Mouse (Mus musculus) gastrocnemius, postnatal 10 days (tissue): ENCODE data around the gene Zfp385b. TPM values are rescaled to one million over a fixed set of nuclear protein-coding genes. Genes with fewer than 3 reads are reported as not detected.

ENCODE experiments used
- DNase-seq: peaks from one replicate; pipeline ENCODE4 v3.0.0; 2021; ENCODE audit warnings: mixed read lengths
- total RNA-seq, 2 experiments: library from RNA; stranded (reverse); gene quantifications; 2 replicates each; pipeline ENCODE4 v1.2.3; 2021

The Zfp385b gene
- total RNA-seq, 2 experiments from 2014 or later = 5.2 to 7.1 TPM

- no peak for DNase-seq
Observed at GRCm38 (mm10) chr2:77790295-77790694, 29.1 kb downstream of the Zfp385b start.

GRCm38 (mm10) chr2:77781390-77781789, 38.0 kb downstream of the Zfp385b start:
- DNase-seq = no peak

GRCm38 (mm10) chr2:77777781-77778180, 41.7 kb downstream of the Zfp385b start:
- no peak for DNase-seq

- DNase-seq = no peak
Observed at GRCm38 (mm10) chr2:77777047-77777686, 42.3 kb downstream of the Zfp385b start.

- no peak for DNase-seq
Observed at GRCm38 (mm10) chr2:77775247-77775880, 44.1 kb downstream of the Zfp385b start.

GRCm38 (mm10) chr2:77770056-77770697, 49.3 kb downstream of the Zfp385b start:
- no peak for DNase-seq

GRCm38 (mm10) chr2:77768321-77768886, 51.0 kb downstream of the Zfp385b start:
- DNase-seq = no peak

GRCm38 (mm10) chr2:77761967-77762366, 57.5 kb downstream of the Zfp385b start:
- DNase-seq = no peak

- no peak for DNase-seq
Observed at GRCm38 (mm10) chr2:77758403-77759071, 60.9 kb downstream of the Zfp385b start.

GRCm38 (mm10) chr2:77752491-77752890, 66.9 kb downstream of the Zfp385b start:
- DNase-seq = no peak

- no peak for DNase-seq
Observed at GRCm38 (mm10) chr2:77749631-77750030, 69.8 kb downstream of the Zfp385b start.

GRCm38 (mm10) chr2:77746417-77746816, 73.0 kb downstream of the Zfp385b start:
- DNase-seq = no peak

GRCm38 (mm10) chr2:77745246-77745645, 74.2 kb downstream of the Zfp385b start:
- DNase-seq = no peak

- DNase-seq = no peak
Observed at GRCm38 (mm10) chr2:77742359-77742758, 77.1 kb downstream of the Zfp385b start.

- no peak for DNase-seq
Observed at GRCm38 (mm10) chr2:77730196-77730595, 89.2 kb downstream of the Zfp385b start.

GRCm38 (mm10) chr2:77726798-77727197, 92.6 kb downstream of the Zfp385b start:
- no peak for DNase-seq

GRCm38 (mm10) chr2:77720806-77721205, 98.6 kb downstream of the Zfp385b start:
- no peak for DNase-seq

- DNase-seq = no peak
Observed at GRCm38 (mm10) chr2:77716367-77716766, 103.1 kb downstream of the Zfp385b start.

GRCm38 (mm10) chr2:77713886-77714285, 105.6 kb downstream of the Zfp385b start:
- no peak for DNase-seq

- DNase-seq = no peak
Observed at GRCm38 (mm10) chr2:77711751-77712150, 107.7 kb downstream of the Zfp385b start.

- DNase-seq = peak; percentile 15
Observed at GRCm38 (mm10) chr2:77709206-77709794, 110.1 kb downstream of the Zfp385b start.

- DNase-seq = no peak
Observed at GRCm38 (mm10) chr2:77707138-77707537, 112.3 kb downstream of the Zfp385b start.
